Mouse (Mus musculus) ovary, postnatal 10 days (tissue): ENCODE measurements around the gene Entpd5.

Experiments used
- DNase-seq: peaks from one replicate; pipeline ENCODE4 v3.0.0; 2022; ENCODE audit warnings: low spot score

Entpd5 gene

DNA sequence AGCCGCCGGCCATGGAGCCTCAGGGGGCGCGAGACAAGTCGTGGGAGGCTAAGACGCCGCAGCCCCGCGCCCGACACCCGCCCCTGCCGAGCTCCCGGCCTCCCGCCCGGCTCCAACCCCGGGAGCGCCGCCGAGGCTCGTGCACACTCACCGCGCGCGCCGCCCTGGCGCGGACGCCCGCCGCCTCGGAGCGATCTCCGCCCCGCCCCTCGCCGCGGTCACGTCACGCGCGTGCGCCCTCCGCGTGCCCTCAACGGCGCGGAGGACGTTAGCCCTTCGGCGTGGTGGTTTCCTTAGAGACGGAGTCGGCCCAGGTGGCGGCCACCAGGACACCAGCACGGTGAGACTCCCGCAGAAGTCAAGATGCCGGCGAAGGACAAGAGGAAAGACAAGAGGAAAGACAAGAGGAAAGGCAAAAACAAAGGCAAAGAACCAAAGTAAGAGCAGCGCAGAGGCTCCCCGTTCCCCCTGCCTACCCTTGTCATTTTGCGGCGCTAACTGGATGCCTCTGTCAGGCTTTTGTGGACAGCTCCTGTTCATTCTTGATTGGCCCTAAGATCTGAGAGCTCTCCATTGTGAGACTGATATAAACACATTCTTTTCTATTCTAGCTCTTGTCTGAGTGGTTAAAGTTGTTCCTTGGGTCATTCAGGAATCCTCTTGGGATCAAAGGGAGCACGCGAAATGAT is at the start of gene Entpd5, which contains the start of gene Bbof1:
Gene Entpd5 (minus strand): TSS at position 211 of the 689 bp plus-strand sequence.
Gene Bbof1 (plus strand): TSS at position 253 of the 689 bp plus-strand sequence.
- peak; percentile 84 for DNase-seq

DNA sequence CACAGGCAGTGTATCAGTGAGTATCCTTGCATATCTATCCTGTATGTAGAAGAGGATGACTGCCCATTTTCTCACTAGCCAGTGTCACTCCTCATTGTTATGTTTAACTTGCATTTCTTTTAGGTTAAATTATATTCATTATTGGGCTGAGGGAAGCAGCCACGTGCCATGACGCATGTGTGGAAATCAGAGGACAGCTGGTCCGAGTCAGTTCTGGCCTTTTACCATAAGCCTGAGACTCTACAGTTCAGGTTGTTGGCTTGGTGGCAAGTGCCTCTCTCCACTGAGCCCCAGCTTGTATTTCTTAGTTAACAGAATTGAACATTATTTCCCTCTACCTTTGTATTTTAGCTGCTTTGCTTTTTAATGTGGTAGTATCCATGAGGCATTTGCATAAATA is 48.1 kb upstream of the Entpd5 start:
- DNase-seq: no peak

DNA sequence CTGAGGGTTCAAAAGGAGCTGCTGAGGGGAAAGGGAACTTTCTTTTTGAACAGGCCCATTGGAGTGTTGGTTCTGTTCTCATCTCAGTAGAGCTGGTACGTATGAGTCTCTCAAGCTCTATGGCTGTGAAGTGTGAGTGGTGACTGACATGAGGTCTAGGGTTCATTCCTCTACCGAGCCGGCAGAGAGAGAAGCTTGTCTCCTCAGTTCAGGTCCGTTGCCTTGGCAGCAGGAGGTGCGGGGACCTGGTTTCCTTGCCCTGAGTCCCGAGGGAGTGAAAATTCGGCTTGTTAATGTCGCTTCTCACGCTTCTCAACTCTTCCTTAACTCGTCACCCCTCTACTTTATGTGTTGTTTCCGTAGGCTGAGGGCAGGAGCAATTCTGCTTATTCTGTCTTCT is 43.0 kb upstream of the Entpd5 start:
- DNase-seq: no peak

DNA sequence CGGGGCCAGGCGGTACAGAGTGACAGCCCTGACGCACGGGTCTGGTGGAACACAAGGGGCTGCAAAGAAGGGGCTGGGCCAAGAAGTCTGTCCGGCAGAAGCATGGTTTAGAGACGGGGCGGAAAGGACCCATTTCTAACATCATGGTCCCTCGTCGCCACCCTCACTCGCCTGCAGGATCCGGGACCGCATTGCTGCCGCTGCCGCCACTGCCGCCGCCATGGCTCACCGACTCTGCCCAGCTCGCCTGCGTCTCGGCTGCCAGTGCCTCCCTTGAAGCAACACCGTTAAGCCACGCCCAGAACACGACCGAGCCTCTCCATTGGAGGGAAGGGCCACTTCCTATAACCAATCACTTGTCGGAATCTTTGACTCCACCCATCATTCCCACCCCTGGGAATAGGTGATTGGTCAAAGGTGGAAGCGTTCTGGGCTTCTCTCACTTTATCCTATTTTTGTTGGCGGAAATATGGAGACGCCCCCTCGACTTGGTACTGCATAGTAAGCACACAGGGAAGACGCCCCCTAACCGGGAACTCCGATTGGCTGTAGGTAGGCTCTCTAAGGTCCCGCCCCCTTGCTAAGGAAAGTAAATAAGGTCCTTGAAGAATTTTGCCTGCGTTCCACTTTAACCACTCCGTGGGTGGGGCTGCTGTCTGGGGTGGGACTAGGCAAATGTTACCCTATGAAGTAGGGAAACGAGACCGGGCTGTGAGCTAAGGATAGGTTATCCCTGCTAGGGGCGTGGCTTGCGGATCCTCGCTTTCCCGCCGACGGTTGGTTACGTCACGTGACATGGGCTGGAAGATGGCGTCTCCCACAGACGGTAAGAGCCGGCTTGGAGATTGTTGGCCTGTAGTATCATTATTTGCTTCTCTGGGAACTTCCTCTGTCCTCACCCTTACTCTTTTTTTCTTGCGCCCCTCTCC is 42.2 kb upstream of the Entpd5 start, which contains the start of the genes Aldh6a1 and Lin52:
Gene Aldh6a1 (minus strand): TSS at position 287 of the 929 bp plus-strand sequence.
Gene Lin52 (plus strand): TSS at position 705 of the 929 bp plus-strand sequence.
- DNase-seq: peak; percentile 77

DNA sequence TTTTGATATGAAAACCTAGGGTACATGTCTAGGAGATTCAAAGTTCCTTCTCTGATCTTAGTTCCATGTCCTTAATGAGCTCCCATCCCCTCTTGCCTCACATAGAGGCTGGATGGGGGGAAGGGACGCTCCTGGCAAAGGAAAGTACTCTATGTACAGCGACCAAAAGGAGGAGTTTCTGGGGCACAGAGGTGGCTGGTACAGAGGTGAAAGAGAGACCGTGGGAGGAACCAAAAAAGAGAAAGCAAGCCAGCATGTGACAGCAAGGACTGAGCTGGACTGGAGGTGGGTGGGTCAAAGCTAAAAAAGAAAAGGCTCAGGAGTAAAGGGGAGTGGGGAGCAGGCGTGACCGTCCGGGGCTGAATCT is 41.5 kb upstream of the Entpd5 start:
- peak; percentile 9 for DNase-seq

DNA sequence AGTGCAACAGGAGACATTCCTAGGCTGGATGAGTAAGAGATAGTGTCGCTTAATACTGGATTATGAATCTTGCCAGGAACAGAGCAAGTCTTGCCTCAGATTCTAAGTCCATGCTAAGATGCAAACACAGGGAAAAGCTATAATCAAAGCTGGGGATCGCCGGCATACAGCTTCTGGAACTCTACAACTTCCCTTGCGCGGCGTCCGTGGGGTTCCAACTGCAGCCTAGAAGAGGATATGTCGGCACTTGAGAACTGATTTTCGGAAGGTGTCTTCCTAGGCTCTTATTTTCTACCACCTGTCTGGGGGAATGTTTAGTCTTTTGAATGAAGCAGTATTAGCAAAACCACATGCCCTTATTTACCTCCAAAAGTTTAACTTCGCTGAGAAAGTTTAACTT is 41.1 kb upstream of the Entpd5 start:
- no peak for DNase-seq

DNA sequence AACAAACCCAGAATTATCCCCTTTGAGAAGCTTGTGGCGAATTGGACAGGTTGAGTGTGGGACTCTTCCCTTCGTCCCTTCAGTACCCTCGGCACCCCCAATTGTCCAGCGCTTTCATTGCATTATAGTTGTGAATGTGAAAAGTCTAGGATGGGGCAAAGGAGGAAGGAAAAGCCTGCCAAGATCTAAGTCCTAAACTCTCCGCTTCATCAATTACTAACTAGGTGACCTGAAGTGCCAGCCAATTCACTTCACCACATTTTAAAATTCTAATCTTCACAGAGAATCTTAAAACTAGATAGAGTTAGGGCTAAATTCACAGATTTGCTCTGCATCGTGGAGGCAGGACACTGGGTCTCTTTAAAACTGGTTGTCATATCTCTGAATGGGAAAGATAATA is 39.4 kb upstream of the Entpd5 start:
- DNase-seq: no peak

DNA sequence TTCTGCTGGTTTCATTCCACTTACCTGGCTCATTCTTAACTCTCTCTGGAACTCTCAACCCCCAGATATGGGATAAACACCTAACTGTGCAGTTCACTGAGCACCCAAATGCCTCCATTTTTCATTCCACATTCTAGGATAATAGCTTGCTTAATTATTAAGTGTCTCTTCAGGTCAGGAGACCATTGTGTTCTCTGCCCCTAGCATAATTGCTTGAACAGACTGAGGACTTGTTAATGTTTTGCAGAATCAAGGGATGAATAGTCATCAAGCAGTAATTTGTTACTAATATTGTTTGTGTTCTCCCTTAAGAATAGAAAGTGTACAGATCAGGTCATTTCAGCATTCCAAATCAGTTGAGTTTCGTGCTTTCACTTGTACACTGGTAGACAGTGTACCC is 38.6 kb upstream of the Entpd5 start:
- no peak for DNase-seq

DNA sequence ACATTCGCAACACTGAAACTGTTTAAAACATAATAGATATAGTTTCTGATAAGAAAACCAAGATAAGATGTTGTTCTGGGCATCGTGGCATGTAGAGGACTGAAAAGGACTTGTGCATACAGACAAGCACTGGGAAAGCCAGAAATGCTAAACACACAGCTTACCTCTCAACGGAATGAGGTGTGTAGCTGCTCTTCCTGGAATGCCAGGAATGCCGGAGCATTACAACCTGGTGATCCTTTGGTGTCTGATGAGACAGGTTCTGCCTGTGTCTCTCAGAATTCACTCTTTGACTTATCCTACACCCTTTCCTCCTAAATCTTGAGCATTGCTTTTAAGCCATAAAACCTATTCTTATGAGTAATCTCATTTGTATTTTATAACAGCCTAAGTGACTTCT is 33.7 kb upstream of the Entpd5 start:
- no peak for DNase-seq

DNA sequence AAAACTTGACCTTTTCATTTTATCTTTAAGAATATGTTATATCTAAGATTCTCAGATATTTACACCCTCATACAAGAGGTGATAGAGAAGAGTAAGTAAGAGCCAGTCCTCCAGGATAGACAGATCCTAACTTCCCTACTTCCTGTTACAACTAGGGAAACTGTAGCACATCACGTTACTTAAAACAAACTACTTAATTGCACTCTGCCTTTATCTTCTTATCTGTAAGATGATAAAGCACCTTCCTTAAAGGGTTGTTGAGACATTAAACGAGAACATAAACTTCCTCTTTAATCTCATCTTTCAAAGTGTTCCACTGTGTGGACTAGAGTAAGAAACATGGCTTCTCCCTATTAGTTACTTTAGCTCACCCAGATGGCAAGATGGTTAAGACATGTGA is 29.9 kb upstream of the Entpd5 start:
- no peak for DNase-seq

DNA sequence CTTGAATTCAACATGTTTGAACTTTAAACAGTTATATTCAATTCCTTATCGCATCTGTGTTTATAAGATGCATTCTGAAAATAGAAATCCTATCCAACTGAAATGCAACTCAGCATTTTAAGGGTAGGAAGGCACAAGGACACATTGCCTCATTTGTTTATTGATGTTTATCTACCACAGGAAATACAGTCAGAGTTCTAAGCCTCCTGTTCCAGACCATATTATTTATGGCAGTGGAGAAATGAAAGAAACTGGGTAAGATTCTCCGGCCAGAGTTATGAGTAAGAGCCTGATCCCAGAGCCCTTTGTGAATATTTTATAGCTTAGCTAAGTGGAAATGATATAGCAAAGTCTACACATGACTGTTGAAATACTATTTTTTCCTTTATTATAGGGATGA is 21.0 kb upstream of the Entpd5 start:
- DNase-seq: no peak

DNA sequence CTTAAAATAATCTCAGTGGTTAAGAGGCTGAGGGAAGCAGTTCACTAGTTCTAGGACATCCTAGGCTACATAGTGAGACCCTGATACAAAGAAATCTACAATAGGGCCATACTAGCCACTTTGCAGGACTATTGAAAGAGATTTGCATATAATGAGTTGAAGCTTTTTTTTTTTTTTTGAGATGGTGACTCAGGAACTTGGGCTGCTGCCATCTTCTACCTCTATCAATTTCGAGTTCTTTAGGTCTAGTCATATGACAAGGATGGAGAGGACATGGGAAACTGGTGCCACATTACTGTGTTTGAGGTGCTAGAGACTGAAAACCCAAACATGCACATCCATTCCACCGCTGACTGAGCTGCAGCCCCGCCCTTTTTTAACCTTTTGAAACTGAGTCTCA is 15.2 kb upstream of the Entpd5 start:
- no peak for DNase-seq

DNA sequence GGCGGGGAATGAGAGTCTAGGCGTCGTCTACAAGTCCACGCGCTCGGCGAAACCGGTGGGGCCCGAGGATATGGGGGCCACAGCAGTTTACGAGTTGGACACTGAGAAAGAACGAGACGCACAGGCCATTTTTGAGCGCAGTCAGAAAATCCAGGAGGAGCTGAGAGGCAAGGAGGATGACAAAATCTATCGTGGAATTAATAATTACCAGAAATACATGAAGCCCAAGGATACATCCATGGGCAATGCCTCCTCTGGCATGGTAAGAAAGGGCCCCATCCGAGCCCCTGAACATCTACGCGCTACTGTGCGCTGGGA is 8.7 kb upstream of the Entpd5 start:
- no peak for DNase-seq

DNA sequence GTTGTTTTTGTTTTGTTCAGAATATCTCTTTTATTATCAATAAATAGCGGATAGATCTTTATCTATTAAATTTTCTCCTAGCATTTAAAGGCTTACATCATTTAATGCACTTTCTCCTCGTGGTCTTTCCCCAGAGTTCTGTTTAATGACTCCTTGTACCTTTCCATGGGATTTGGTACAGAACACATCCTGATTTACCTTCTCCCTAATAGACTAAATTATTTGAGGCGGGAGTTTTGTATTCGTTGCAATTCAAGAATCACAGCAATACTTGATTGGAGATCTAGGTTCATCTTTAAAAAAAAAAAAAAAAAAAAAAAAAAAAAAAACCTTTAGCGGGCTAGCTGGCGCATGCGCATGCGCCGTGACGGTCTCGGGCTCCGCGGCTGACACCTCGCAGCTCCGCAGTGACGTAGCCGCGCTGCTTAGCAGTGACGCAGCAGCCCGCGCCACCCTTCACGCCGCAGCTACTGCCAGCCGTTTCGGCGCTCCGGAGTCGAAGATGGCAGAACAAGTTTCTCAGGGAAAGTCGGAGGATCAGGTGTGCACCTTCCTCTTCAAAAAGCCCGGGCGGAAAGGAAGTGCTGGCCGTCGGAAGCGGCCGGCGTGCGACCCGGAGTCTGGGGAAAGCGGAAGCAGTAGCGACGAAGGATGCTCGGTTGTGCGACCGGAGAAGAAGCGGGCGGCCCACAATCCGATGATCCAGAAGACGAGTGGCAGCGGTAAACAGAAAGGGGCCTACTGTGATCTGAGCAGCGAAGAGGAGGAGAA is 8.2 kb upstream of the Entpd5 start, which contains the start of gene Rnf113a2:
Gene Rnf113a2 (plus strand): TSS at position 363 of the 771 bp plus-strand sequence.
- peak; percentile 57 for DNase-seq

DNA sequence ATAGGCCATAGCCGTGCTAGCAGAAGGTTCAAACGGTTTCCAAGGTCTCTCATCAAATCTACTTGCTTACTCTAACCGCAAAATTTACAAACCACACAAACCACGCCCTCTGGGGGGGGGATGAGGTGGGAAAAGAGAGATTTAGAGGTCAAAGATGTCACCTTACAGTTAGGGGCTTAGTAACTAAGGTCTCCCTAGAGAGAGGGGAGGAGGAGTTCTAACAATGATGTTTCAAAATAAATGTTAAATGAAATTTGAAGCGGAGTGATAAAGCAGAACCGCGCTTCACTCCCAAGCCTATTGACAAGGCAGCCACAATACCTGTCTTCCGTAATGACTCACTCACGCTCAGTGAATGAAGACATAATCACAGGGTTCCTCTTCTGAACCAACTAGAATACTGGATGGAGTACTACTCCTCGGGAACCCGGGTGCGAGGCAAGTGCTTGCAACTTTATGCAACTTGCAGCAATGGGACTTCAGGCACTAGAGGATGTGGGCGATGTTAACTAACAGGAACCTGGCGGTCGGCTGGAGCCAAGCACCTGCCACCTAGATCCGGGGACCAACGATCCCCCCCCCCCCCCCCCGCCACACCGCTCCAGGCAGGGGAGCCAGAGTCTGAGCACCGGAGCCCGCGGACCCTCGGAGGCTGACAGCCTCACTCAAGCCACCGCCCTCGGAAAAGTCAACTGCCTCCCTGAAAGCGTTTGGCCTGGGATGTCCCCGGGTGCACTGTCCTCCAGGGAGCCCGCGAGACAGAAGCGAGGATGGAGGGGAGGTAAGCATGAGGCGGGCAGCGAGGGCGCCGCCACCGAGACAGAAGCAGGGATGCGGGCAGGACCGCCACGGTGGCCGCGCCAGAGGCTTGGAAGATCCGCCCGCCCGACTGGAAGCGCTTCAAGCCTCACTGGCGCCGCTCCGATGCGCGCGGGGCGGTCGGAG is 683 bp downstream of the Entpd5 start:
- DNase-seq: no peak

DNA sequence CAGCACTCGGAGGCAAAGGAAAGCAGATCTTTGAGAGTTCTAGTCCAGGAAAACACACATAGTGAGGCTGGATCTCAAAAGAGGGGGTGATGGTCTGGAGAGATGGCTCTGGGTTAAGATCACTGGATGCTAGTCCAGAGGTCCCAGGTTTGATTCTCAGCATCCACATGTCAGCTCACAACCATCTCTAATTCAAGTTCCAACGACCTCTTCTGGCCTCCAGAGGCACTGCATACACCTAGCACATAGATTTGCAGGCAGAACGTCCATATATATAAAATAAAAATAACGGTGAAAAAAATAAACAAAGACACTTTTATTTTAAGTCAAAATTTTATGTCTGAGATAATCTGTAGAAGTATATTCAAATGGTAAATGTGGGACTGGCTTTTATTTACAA is 1.6 kb downstream of the Entpd5 start:
- no peak for DNase-seq

DNA sequence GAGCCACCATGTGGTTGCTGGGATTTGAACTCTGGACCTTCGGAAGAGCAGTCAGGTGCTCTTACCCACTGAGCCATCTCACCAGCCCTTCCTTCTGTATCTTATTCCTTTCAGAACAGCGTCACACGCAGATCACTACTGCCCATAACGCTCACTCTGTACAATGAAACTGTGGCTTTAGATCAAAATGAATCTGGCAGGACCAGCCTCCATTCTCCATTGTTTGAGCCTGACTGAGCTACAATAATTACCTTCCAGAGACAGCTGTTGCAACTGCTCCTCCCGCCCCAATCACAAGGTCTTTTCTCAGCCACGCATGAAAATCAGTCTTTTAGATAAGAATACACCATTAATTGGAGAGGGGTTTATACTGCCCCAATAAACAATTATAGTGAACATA is 4.3 kb downstream of the Entpd5 start:
- no peak for DNase-seq

DNA sequence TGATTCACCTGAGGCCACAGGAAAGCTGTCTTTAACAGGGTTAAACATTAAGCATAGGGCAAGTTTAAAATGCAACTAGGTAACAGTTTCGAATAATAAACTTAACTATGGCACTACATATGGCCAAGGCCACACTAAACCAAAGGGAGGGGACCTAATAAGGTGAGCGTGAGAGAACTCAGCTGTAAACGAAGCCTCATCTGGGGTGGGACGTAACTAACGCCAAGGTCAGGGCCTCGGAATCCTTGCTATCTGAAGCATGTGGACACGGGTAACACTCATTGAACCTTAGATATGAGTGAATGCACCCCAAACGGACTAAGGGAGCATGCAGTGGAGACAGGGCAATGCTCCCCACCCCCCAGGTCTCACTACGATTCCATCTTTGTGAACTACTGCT is 5.9 kb downstream of the Entpd5 start:
- DNase-seq: no peak

DNA sequence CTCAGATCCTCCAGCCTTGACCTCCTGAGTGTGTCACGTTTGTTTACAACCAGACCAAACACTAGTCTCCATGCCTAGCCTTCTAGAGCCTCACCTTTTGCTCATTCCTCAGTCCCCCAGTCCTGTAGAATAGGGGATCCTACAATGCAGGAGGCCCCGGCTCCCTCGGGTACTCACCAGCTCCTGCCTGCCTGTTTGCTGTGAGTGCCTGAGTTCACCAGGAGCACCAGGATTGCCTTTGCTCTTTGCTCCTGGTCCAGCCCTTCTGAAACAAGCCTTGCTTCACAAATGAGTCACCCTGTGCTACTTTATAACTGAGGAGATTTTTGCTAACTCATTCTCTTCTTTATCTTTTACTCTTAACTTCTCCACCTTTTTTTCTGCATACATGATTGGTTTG is 8.2 kb downstream of the Entpd5 start:
- no peak for DNase-seq

DNA sequence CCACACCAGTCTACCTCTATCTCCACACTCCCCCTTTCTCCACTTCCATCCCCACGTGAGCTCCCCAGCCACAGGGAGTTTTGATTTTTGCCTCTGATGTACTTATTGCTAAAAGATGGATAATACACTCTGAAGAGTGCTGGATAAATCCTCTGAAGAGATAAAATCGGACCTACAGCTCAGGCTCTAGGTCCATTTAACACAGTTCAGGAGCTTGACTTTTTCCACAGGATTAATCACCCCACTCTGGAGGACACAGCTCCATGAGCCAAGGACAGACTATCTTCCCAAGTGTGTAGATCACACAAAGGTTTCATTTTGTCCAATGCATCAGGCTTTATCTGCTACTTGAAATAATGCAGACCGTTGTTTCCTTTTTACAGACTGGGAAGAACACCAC is 8.8 kb downstream of the Entpd5 start:
- no peak for DNase-seq

DNA sequence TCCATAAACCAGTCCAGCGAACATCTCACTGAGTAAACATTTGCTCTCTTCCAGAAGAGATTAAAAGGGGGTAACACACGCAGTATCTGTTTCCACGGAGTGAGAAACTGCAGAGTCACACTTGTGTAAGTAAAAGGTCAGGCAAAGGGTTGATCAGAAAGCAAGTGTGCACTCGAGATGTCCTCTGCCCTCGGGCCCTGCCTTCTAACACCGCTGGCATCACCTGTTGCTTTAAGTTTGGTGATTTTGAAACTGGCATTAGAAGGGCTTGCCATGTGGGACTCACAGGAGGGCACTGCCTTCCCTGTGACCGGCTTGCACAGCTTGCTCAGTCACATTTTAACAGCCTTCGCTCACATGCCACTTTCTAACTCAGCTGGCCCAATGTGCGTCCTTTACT is 9.2 kb downstream of the Entpd5 start:
- DNase-seq: no peak
